Mouse (Mus musculus): Measurements from ENCODE around the gene Dnajb12. TPM values are rescaled to one million over a fixed set of nuclear protein-coding genes. Genes with fewer than 3 reads are reported as not detected.

Dnajb12 gene
- total and polyA plus RNA-seq, 2 experiments: 22.4 to 47.0 TPM

- H3K27me3 ChIP-seq (ENCODE audit: control insufficient read depth, insufficient read depth, low read length): no peaks in the 10 kb centered on the region
- no peaks in the 10 kb centered on the region for H3K79me2 ChIP-seq (ENCODE audit: control insufficient read depth, insufficient read depth, low read length)
- 22% methylated on average over 14 of the region's 14 CpGs for WGBS
Measured at GRCm38 (mm10) chr10:59909357-59909847, 30.0 kb downstream of the Dnajb12 start.

GRCm38 (mm10) chr10:59911091-59911490 lies 31.7 kb downstream of the Dnajb12 start:
- H3K36me3 ChIP-seq (ENCODE audit: control insufficient read depth, insufficient read depth, low read length): no peaks in the 10 kb centered on the region
- H3K9ac ChIP-seq (ENCODE audit: low read depth, low read length): no peak overlapping the region
- H3K27ac ChIP-seq (replicated peaks; ENCODE audit: insufficient read depth, low read depth, low read length): no peak overlapping the region
- 32% methylated on average over 6 of the region's 6 CpGs for WGBS
- H3K79me2 ChIP-seq (ENCODE audit: control insufficient read depth, insufficient read depth, low read length): no peaks in the 10 kb centered on the region
- no peak overlapping the region for H3K4me3 ChIP-seq (ENCODE audit: insufficient read depth, low read depth, low read length)
- H3K27me3 ChIP-seq (ENCODE audit: control insufficient read depth, insufficient read depth, low read length): no peaks in the 10 kb centered on the region
- TF ChIP-seq POLR2A (IDR thresholded peaks at IDR 0.05; ENCODE audit: extremely low read depth, insufficient read depth, low read length) (no peak), CTCF (IDR thresholded peaks at IDR 0.05; ENCODE audit: low read depth, low read length) (no peak)
- no peak for DNase-seq (ENCODE audit: extremely low read depth, low read depth, low spot score)
- peaks cover 11% of the 10 kb centered on the region for H3K4me1 ChIP-seq (ENCODE audit: control insufficient read depth, insufficient read depth, low read length)

More at GRCm38 (mm10) chr10:59909357-59909847, 30.0 kb downstream of the Dnajb12 start:
- H3K27ac ChIP-seq (replicated peaks; ENCODE audit: insufficient read depth, low read depth, low read length): peak overlapping the region; percentile 8; the same call in 1 of the 2 replicates
- DNase-seq (ENCODE audit: extremely low read depth, low read depth, low spot score): no peak
- no peak for TF ChIP-seq POLR2A (IDR thresholded peaks at IDR 0.05; ENCODE audit: extremely low read depth, insufficient read depth, low read length)
- no peak for TF ChIP-seq CTCF (IDR thresholded peaks at IDR 0.05; ENCODE audit: low read depth, low read length)
- no peak overlapping the region for H3K4me3 ChIP-seq (ENCODE audit: insufficient read depth, low read depth, low read length)
- H3K9ac ChIP-seq (ENCODE audit: low read depth, low read length): no peak overlapping the region
- no peaks in the 10 kb centered on the region for H3K36me3 ChIP-seq (ENCODE audit: control insufficient read depth, insufficient read depth, low read length)
- H3K4me1 ChIP-seq (ENCODE audit: control insufficient read depth, insufficient read depth, low read length): peaks cover 2% of the 10 kb centered on the region; the same call in 1 of the 2 replicates

- Histone ChIP-seq H3K79me2 (ENCODE audit: control insufficient read depth, insufficient read depth, low read length) (no peaks in the 10 kb centered on the region), H3K9ac (ENCODE audit: low read depth, low read length) (peak overlapping the region; percentile 37; the same call in 1 of the 2 replicates), H3K36me3 (ENCODE audit: control insufficient read depth, insufficient read depth, low read length) (no peaks in the 10 kb centered on the region), H3K27ac (replicated peaks; ENCODE audit: insufficient read depth, low read depth, low read length) (no peak overlapping the region), H3K27me3 (ENCODE audit: control insufficient read depth, insufficient read depth, low read length) (no peaks in the 10 kb centered on the region), H3K4me1 (ENCODE audit: control insufficient read depth, insufficient read depth, low read length) (peaks cover 11% of the 10 kb centered on the region), H3K4me3 (ENCODE audit: insufficient read depth, low read depth, low read length) (no peak overlapping the region)
- no peak for TF ChIP-seq CTCF (IDR thresholded peaks at IDR 0.05; ENCODE audit: low read depth, low read length)
- TF ChIP-seq POLR2A (IDR thresholded peaks at IDR 0.05; ENCODE audit: extremely low read depth, insufficient read depth, low read length): no peak
- WGBS: 21% methylated on average over 25 of the region's 25 CpGs
- DNase-seq (ENCODE audit: extremely low read depth, low read depth, low spot score): no peak
Measured at GRCm38 (mm10) chr10:59911561-59912198, 32.3 kb downstream of the Dnajb12 start.

- Histone ChIP-seq H3K36me3 (ENCODE audit: control insufficient read depth, insufficient read depth, low read length) (no peaks in the 10 kb centered on the region), H3K27ac (replicated peaks; ENCODE audit: insufficient read depth, low read depth, low read length) (peak overlapping the region; percentile 33), H3K9ac (ENCODE audit: low read depth, low read length) (no peak overlapping the region), H3K4me1 (ENCODE audit: control insufficient read depth, insufficient read depth, low read length) (peaks cover 11% of the 10 kb centered on the region), H3K79me2 (ENCODE audit: control insufficient read depth, insufficient read depth, low read length) (no peaks in the 10 kb centered on the region), H3K4me3 (ENCODE audit: insufficient read depth, low read depth, low read length) (no peak overlapping the region), H3K27me3 (ENCODE audit: control insufficient read depth, insufficient read depth, low read length) (no peaks in the 10 kb centered on the region)
- peak; percentile 78 for DNase-seq (ENCODE audit: extremely low read depth, low read depth, low spot score)
- 39% methylated on average over 8 of the region's 8 CpGs for WGBS
- TF ChIP-seq CTCF (IDR thresholded peaks at IDR 0.05; ENCODE audit: low read depth, low read length): no peak
- no peak for TF ChIP-seq POLR2A (IDR thresholded peaks at IDR 0.05; ENCODE audit: extremely low read depth, insufficient read depth, low read length)
Measured at GRCm38 (mm10) chr10:59915196-59915962, 36.0 kb downstream of the Dnajb12 start.

GRCm38 (mm10) chr10:59916159-59916558 lies 36.8 kb downstream of the Dnajb12 start:
- peak; percentile 98 for DNase-seq (ENCODE audit: extremely low read depth, low read depth, low spot score)
- H3K36me3 ChIP-seq (ENCODE audit: control insufficient read depth, insufficient read depth, low read length): no peaks in the 10 kb centered on the region
- H3K27me3 ChIP-seq (ENCODE audit: control insufficient read depth, insufficient read depth, low read length): no peaks in the 10 kb centered on the region
- peak overlapping the region; percentile 63 for H3K27ac ChIP-seq (replicated peaks; ENCODE audit: insufficient read depth, low read depth, low read length)
- TF ChIP-seq POLR2A (IDR thresholded peaks at IDR 0.05; ENCODE audit: extremely low read depth, insufficient read depth, low read length) (no peak), CTCF (IDR thresholded peaks at IDR 0.05; ENCODE audit: low read depth, low read length) (no peak)
- 0% methylated on average over 4 of the region's 4 CpGs for WGBS
- H3K4me3 ChIP-seq (ENCODE audit: insufficient read depth, low read depth, low read length): peak overlapping the region; percentile 36; the same call in 1 of the 2 replicates
- peaks cover 11% of the 10 kb centered on the region for H3K4me1 ChIP-seq (ENCODE audit: control insufficient read depth, insufficient read depth, low read length)
- H3K79me2 ChIP-seq (ENCODE audit: control insufficient read depth, insufficient read depth, low read length): no peaks in the 10 kb centered on the region
- peak overlapping the region; percentile 48; the same call in 1 of the 2 replicates for H3K9ac ChIP-seq (ENCODE audit: low read depth, low read length)
